ENCODE assay signal across 25 mouse cellular contexts in genomic region chr3:159598875-159599274, GRCm38 (mm10). TPM values are rescaled to one million over a fixed set of nuclear protein-coding genes. Genes with fewer than 3 reads are reported as not detected.
"Had no signal": no experiment of that assay in that cellular context is flagged by ENCODE, and none has a peak within 500 bp of the region (broad histone marks: within the 10 kb centered on the region; RNA-seq: fewer than 3 reads in every experiment).

Rpe65 (plus strand) TSS chr3:159599175.

- H3K4me3 ChIP-seq: neural tube, embryonic 12.5 days; neural tube, embryonic 13.5 days; neural tube, embryonic 15.5 days; stomach, embryonic 15.5 days had no signal

- H3K36me3 ChIP-seq: neural tube, embryonic 12.5 days; neural tube, embryonic 13.5 days; neural tube, embryonic 15.5 days; stomach, embryonic 15.5 days had no signal

- H3K9ac ChIP-seq: neural tube, embryonic 12.5 days; neural tube, embryonic 13.5 days; neural tube, embryonic 15.5 days; stomach, embryonic 15.5 days had no signal

- H3K9me3 ChIP-seq: neural tube, embryonic 12.5 days; neural tube, embryonic 13.5 days; neural tube, embryonic 15.5 days; stomach, embryonic 15.5 days had no signal

- H3K27me3 ChIP-seq: neural tube, embryonic 12.5 days; neural tube, embryonic 13.5 days; neural tube, embryonic 15.5 days; stomach, embryonic 15.5 days had no signal

- DNase-seq: retina, postnatal 1 day; right cerebral cortex, adult 18-20 months; right cerebral cortex, postnatal 14 days; right cerebral cortex, postnatal 25 days; right cerebral cortex, postnatal 4 days; spleen, adult 18-20 months; thymus, adult 18-20 months; thymus, adult 2 months; thymus, postnatal 14 days; thymus, postnatal 25 days; thymus, postnatal 36 days; thymus, postnatal 4 days had no signal

- H3K4me2 ChIP-seq: neural tube, embryonic 12.5 days; neural tube, embryonic 13.5 days; neural tube, embryonic 15.5 days; stomach, embryonic 15.5 days had no signal

- H3K4me1 ChIP-seq: neural tube, embryonic 12.5 days; neural tube, embryonic 13.5 days; neural tube, embryonic 15.5 days; stomach, embryonic 15.5 days had no signal

- H3K27ac ChIP-seq: neural tube, embryonic 12.5 days; neural tube, embryonic 13.5 days; neural tube, embryonic 15.5 days; stomach, embryonic 15.5 days; stomach, postnatal 0 days had no signal

RNA-seq across cellular contexts. Expression of gene Rpe65, which starts in this region (rescaled TPM):
- total RNA-seq: neutrophil, adult 5-6 weeks had no signal
- polyA plus RNA-seq: neural tube, embryonic 12.5 days; neural tube, embryonic 13.5 days; neural tube, embryonic 14.5 days; neural tube, embryonic 15.5 days; small intestine, adult 2 months; spleen, adult 2 months; stomach, embryonic 14.5 days; stomach, embryonic 15.5 days; stomach, embryonic 16.5 days; stomach, postnatal 0 days; testis, adult 2 months; thymus, adult 2 months; thymus, postnatal 0 days had no signal
